Mouse (Mus musculus): ENCODE results near the gene Plekhj1.
"Not testable (repeated sequence)": the region's sequence is repeated elsewhere in the genome, so short reads cannot be mapped to it uniquely, and the experiment has no call there.

The Plekhj1 gene

DNA sequence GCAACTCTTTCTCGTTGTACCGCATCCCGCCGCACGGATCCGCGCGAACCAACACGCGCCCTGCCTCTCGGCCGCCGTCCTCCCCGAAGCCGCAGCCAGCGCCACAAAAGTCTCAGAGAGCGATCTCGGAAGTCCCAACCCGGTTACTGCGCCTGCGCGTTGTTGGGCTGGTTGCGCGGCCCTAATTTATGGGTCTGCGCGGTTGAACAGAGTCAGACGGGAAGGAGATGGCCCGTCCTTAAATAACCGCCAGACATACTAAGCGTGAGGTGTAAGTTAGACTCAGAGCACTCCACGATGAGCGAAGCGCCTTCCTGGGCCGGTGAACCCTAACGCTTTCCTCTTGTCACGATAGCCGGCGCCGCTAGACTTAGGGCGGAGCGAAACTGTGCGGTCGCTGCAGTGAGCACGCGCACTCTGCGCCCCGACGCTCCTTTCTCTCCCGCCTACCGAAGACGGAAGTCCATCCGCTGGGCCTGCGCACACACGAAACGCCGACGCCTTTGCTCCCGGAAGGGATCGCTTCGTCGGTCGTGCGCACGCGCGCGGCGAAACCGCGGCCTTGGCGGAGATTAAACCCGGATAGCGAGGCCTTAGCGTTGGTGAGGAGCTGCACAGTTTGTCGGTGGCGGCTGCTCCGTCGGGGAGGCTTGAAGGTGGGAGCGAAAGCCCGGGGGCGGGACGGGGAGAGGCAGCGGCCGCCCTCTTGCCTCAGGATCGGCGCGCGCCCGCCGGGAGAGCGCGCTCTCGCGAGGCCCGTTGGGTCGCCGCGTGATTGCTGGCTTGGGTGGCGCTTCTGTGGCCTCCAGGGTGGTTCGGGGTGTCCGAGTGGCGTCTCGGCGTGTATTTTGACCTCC is at the start of gene Plekhj1, which contains the start of gene Sf3a2:
Gene Plekhj1, minus strand, starts transcription at position 477 of the 857 bp plus-strand sequence.
Gene Sf3a2, plus strand, starts transcription at position 49 of the 857 bp plus-strand sequence.
- peak; percentile 87 for ATAC-seq (ENCODE audit: low TSS enrichment)

- ATAC-seq (ENCODE audit: low TSS enrichment) = peak; percentile 36; the same call in 1 of the 2 replicates
Observed at GRCm38 (mm10) chr10:80845732-80846131, 47.3 kb upstream of the Plekhj1 start.

DNA sequence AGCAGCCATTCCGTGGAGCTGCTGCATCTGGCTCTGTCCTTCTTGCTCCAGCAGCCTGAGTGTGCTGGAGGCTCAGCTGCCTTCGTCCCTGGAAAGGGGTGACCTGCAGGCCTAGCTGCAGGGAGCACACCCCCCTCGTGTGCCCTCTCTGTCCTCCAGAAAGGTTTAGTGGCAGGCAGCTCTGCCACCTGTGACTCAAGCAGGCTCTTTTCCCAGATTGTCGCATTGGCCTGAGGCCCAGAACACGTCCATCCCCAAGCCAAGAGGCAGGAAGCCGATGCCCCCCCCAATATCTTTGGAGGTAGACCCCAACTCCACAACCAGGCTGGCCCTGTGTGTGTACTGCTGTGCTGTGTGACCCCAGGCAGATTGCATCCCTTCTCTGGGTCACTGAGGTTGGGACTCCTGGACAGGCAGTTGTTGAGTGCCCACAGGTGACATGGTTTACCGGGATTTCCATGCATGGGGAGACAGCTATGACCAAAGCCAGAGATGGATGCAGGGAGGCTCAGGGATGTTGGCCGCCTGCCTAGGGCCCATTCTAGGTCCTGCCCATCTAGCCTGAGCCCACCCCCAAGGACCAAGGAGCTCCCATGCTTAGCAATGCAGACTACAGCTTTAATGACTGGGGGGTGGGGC is 46.7 kb upstream of the Plekhj1 start:
- no peak for ATAC-seq (ENCODE audit: low TSS enrichment)

DNA sequence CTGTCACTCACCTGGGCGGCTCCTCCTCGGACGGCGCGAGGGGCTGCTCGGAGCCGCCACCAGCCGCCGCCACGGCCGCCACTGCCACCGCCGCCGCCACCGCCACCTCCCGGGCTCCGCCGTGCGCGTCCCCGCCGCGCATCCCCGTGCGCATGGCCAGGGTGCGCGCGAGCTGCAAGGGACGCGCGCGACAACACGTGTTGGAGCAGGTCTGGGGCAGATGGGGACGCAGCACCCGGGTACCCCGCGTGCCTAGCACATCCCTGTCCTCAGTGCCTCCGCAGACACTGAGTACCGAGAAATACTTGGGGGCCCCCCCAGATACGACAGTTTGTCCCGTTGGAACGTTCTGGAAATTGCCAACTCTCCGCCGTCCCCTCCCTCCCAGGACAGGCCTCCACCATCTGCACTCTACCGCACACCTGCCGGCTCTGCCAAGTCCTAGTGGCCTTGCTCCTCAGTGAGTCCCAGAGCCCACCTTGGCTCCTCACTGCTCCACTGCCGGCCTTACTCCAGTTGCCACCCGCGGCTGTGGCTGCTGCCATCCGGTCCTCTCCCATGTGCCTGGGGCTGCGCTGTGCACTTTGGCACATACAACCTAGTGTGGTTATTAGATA is 45.6 kb upstream of the Plekhj1 start, which contains the start of gene Lingo3:
Gene Lingo3, minus strand, starts transcription at position 109 of the 617 bp plus-strand sequence.
- peak; percentile 41; the same call in 1 of the 2 replicates for ATAC-seq (ENCODE audit: low TSS enrichment)

DNA sequence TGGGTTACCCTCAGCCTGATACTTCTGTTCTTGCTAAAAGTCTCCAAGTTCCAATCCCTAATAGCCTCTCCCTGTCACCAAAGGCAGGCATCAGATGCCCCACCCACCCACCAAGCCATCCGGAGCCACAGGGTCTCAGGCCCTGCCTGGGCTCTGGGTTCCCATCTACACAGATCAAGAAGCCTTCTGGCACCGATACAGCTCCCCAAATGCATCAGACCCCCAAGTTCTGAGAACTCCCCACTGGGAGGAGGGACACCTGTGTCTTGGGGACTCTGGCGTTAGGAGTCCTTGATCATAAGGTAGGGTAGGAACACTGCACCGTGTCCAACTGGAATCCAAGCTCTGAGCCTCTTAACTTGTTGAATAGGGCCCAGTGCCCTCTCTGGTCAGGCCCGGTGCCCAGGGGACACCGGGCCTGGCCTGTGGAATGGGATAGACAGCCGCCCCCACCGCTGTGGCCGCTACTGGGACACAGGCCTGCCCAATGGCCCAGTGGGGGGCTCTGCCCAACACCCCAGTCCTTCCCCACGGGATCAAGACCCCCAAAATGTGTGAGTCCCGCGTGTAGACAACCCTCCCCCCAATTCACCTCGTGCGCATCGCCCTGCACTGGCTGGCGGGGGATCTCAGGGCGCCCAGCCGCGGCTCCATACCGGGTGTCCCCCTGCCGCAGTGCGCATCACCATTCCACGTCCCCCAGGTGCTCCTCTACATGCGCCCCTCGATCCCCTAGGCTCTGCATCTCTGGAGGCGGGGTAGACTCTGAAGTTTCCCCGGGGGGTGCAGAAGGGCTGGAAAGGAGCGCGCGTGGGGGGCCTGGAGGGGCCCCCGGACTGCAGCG is 44.9 kb upstream of the Plekhj1 start:
- ATAC-seq (ENCODE audit: low TSS enrichment) = peak; percentile 3; the same call in 1 of the 2 replicates

- ATAC-seq (ENCODE audit: low TSS enrichment) = 0 out of 2 replicates have a peak, but pooled peaks have one; percentile 7
Observed at GRCm38 (mm10) chr10:80842334-80842733, 43.9 kb upstream of the Plekhj1 start.

- ATAC-seq (ENCODE audit: low TSS enrichment) = no peak
Observed at GRCm38 (mm10) chr10:80841685-80842084, 43.3 kb upstream of the Plekhj1 start.

- ATAC-seq (ENCODE audit: low TSS enrichment) = no peak
Observed at GRCm38 (mm10) chr10:80839848-80840247, 41.4 kb upstream of the Plekhj1 start.

DNA sequence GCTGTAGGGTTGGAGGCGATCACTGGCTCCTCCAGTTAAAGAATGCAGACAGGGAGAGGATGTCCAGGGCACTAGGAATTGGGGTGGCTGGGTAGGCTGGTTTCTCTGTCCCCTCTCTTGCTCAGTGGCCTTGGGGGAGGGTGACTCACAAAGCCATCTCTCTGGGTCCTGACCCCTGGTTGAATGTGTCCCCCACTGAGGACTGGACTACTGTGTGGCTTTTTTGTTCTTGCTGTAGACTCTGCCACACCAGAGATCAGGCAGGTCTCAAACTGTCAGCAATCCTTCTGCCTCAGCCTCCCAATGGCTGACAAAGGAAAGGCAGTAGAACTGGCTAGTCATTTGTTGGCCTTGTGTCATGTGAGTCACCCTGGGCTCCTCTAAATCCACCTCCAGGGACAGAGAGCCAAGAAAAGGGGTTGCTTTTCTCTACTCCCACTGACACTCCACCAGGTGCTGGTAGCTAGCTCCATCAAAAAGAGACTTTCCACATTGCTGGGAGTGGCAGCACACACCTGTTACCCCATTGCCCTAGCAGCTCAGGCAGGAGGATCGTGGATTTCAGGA is 40.0 kb upstream of the Plekhj1 start:
- ATAC-seq (ENCODE audit: low TSS enrichment) = no peak

DNA sequence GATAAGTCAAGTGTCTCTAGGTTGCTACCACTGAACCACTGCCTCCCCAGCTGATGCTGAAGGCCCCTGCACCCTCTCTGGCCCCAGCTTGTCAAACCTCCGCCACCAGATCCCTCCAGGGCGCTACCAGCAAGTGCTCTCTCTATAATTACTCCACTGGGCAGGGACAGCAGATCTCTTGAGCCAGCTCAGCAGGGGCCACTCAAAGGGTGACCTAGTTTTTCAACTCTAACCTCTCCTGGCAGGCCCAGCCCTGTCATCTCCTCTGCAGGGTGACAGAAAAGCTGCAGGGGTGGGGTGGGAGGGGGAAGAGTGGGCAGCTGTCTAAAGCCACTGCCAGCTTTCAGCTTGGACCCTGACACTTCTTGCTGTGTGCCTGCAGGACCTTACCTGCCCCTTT is 39.4 kb upstream of the Plekhj1 start:
- no peak for ATAC-seq (ENCODE audit: low TSS enrichment)

DNA sequence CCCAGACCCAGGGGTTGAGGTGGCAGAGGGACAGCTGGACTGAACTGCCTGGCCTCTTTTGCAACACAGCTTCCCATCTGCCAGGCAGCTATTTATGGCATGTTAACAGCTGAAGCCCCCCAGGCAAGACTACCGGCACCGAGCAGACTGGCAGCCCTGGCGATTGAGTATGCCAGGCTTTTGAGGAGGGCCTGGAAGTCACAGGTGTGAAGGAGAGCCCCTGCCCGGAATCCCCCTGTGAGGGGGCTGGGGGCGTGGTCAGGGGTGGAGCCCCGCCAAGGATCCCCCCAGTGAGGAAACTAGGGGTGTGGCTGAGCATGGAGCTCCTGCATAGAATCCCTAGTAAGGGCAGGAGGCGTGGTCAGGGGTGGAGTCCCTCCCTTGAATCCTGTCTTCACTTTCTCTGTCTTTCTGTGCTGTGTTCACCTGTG is 38.5 kb upstream of the Plekhj1 start:
- ATAC-seq (ENCODE audit: low TSS enrichment) = no peak

GRCm38 (mm10) chr10:80835617-80836016 is 37.2 kb upstream of the Plekhj1 start:
- ATAC-seq (ENCODE audit: low TSS enrichment) = no peak

DNA sequence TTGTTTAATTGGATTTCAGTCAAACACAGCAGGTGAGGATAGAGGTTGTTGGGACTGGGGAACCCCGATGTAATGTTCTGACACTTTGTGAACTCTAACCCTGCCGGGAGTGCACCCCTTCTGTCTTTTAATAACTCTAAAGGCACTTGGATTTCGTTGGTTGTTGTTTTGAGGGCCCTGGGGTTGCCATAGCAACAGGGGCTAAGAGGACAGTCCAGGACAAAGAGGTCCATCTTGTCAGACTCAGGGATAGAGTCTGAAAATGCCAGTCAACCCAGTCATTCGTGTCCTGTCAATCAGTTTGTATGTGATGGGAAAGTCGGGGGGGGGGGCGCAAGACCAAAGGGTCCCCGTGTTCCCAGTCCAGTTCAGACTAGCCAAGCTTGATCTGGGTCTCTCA is 34.4 kb upstream of the Plekhj1 start:
- no peak for ATAC-seq (ENCODE audit: low TSS enrichment)

DNA sequence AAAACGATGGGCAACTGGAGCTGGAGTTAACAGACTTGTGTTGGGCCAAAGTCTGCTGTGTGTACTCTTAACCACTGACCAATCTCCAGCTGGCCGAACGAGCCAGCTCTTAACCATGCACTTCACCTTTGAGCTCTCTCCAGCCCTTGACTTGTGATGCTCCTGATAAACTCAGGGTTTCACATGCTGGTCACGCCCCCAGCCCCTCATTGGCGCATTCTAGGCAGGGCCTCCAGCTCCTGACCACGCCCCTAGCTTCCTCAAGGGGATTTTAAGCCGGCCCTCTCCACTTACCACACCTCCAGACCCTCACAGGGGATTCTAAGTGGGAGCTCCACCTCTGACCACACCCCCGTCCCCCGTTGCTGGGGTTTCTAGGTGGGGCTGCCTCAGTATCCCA is 32.7 kb upstream of the Plekhj1 start:
- no peak for ATAC-seq (ENCODE audit: low TSS enrichment)

GRCm38 (mm10) chr10:80829359-80830278 is 31.2 kb upstream of the Plekhj1 start:
- ATAC-seq (ENCODE audit: low TSS enrichment) = no peak

DNA sequence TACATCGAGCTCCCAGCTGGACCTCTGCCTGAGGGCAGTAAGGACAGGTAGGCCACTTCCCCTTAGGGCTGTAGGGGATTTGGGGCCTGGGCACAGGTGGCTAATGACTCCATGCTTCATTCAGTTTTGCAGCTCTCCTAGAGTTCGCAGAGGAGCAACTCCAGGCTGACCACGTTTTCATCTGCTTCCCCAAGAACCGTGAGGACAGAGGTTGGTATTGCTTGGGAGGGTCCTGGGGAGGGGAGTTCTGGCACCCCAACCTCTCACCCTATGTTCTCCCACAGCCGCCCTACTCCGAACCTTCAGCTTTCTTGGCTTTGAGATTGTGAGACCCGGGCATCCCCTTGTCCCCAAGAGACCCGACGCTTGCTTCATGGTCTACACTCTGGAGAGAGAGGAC is 30.2 kb upstream of the Plekhj1 start:
- not testable (repeated sequence) for ATAC-seq (ENCODE audit: low TSS enrichment)

DNA sequence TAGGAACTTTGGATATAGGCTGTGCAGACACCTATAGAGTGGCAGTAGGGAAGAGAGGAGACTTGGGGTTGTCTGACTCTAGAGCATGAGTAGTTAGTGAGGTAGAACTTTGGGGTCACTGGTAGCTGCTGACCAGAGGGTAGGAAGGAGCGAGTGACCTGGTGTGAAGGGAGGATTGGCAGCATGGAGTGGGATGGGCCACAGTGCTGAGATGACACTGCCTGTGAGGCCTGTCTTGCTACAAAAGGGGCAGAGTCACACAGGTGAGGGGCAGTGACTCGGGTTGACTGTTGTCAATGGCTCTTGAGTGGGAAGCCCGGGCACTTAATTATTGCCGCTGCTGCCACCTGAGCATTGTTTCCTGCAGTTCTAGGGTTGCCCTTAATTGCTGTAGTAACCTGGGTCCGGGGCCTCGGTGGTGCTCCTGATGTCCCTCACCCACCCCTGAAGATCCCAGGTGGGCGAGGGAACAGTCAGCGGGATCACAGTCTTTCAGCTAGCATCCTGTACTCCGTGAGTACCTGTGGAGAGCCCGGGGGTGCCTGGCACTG is 29.5 kb upstream of the Plekhj1 start:
- no peak for ATAC-seq (ENCODE audit: low TSS enrichment)

- no peak for ATAC-seq (ENCODE audit: low TSS enrichment)
Observed at GRCm38 (mm10) chr10:80827063-80827869, 28.8 kb upstream of the Plekhj1 start.
